Mouse (Mus musculus) testis, adult 2 months (tissue): ENCODE measurements around the gene Myo1h.

Source experiments
- CTCF ChIP-seq: fragments of 200-500 bp; IDR thresholded peaks from 2 replicates; pipeline ENCODE4 v1.5.1; 2012; ENCODE audit warnings: low read depth, mild to moderate bottlenecking, inconsistent platforms, low read length, moderate library complexity; ENCODE audit not compliant: control insufficient read depth, insufficient read depth, insufficient replicate concordance
- POLR2A ChIP-seq: fragments of 200-500 bp; IDR thresholded peaks from 2 replicates; pipeline ENCODE4 v1.6.1; 2012; ENCODE audit warnings: low read depth, mild to moderate bottlenecking, inconsistent platforms, low read length, moderate library complexity; ENCODE audit not compliant: control insufficient read depth

DNA sequence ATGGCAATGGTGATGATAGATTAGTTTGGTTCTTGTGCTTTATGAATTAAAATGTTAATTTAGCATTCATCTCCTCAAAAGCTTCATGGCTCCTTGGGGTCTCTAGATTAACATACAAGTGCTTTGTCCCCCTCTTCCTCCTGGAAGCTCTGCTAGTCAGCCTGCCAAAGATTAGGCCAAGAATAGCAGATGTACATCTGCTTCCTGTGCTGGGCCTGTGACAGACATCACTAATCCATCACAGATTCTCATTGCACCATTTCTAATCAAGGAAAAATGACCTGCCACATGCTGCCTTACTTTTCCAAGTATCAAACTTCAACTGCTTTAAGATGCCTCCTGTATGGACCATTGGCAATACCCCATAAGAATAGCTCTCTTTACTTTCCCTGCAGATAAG lies 27.5 kb upstream of the Myo1h start:
- no peak for TF ChIP-seq CTCF
- TF ChIP-seq POLR2A, result no peak
